Mouse (Mus musculus): ENCODE results near the gene Ptprk.

DNA sequence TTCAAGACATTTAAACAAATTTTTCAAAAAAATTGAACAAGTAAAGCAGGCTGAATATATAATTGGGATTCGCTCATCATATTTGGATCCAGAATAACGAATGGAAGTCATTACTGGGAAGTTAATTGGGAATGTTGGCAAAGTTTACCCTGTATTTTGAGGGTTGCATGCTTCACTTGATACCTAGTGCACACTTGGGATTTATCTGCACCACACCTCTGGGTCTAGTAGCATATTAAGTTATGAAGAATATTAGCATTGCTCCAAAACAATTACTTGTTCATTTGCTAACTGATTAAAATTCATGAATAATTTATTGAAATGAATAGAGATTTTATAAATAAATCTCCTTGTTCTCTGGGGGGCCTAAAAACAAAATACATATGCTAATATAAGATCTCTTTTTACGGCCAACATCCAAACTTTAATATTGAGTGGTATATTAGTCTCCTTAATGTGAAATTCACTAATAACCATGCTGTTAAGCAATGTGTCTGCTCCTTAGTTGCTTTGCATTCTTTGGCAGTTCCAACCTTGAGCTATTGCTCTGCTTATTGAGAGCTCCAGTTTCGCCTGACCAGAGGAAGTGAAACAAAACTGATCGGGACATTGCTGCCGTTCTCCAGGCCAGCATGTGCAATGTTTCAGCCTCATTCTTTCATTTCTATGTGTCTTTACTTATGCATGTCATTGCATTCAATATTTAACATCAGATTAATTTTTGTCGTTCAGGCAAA is 305.3 kb downstream of the Ptprk start:
- TF ChIP-seq CTCF (IDR thresholded peaks at IDR 0.05; ENCODE audit: low read depth) = no peak
- no peak for TF ChIP-seq EP300 (IDR thresholded peaks at IDR 0.05; ENCODE audit: low read depth)
